Mouse (Mus musculus): ENCODE data around the gene Ccdc167.

GRCm38 (mm10) chr17:29762551-29762950, 45.7 kb upstream of the Ccdc167 start:
- TF ChIP-seq CTCF (IDR thresholded peaks at IDR 0.05; ENCODE audit: extremely low read depth, insufficient read depth, low read length) (peak; percentile 52), POLR2A (IDR thresholded peaks at IDR 0.05; ENCODE audit: extremely low read depth, insufficient read depth, low read length) (no peak)

Data from cortical plate, adult 2 months (tissue).